Mouse (Mus musculus) cerebellum, adult 11 months (tissue): ENCODE measurements at regions not wholly inside any gene's neighbourhood (a gene's known extent, or its start where the extent isn't known, plus 50 kb on each side); places are given as distances from the start of the nearest gene placed in this dataset.

Source experiments
- DNase-seq: peaks from one replicate; pipeline ENCODE4 v3.0.0; 2022

DNA sequence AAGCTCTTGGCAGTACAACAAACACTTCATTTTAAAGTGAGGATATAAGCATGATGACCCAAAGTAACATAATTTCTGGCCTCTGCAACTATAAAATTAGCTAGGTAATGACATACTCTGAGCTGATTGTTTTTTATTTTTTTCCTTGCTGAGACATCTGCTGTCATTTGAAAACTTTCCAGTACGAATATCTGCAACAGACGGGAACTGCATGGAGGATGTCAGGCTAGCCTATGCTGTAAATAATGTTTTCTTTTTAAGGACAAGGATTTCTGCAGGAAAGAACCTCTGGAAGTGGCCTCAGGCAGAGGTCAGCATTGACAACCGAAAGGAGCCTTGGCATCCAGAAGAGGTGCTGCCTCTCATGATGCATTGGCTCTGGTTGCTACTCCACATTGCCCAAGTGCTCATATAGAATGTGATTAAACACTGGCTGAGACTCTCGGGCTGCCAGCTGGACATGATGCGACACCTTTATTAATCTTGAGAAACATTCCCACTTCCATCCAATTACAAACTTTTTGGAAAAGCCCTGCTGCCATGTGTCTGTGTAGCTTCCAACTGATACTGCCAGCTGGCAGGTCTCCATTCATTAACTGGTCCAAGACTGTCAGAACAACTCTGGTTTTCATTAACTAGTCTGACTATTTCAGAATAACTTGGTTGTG lies 837.9 kb downstream of the Ryr2 start:
- DNase-seq = peak; percentile 6

GRCm38 (mm10) chr13:11247541-11247940 lies 859.2 kb downstream of the Ryr2 start:
- DNase-seq = no peak

GRCm38 (mm10) chr13:11216671-11217330 lies 856.2 kb upstream of the Chrm3 start:
- peak; percentile 46 for DNase-seq

DNA sequence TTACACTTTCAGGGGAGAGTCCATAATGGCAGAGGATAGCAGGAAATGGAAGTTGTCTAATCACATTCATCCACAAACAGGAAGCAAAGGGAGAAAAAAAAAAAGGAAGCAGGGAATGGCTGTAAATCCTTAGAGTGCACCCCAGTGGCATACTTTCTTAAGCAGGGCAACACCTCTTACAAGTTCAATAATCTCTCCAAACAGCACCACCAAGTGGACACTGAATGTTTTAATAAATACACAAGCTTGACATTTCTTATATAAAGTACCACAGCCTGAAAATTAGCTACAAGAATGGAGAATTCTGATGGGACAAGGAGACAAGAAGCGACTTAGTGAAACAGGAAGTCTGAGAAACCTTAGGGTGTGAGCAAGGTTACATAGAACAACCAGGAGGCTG lies 849.5 kb upstream of the Chrm3 start:
- no peak for DNase-seq

GRCm38 (mm10) chr13:11205216-11205786 lies 844.7 kb upstream of the Chrm3 start:
- DNase-seq = no peak

DNA sequence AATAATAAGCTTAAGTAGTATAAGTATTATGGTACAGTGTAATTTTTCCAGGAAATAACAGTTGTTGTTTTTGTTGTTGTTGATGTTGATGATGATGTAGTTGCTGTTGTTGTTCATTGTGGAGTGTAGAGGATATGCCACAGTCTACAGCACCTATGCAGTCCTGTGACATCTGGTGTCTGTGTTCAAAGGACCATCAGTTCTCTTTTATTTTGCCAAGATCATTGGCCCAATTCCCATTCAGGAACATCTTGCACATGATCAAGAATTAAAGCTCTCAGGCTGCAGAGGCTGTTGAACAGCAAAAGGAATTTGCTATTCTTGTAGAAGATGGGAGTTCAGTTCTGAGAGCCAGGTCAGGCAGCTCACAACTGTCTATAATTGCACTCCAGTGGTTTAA lies 841.3 kb upstream of the Chrm3 start:
- DNase-seq = no peak

GRCm38 (mm10) chr13:11192471-11192870 lies 831.8 kb upstream of the Chrm3 start:
- no peak for DNase-seq

DNA sequence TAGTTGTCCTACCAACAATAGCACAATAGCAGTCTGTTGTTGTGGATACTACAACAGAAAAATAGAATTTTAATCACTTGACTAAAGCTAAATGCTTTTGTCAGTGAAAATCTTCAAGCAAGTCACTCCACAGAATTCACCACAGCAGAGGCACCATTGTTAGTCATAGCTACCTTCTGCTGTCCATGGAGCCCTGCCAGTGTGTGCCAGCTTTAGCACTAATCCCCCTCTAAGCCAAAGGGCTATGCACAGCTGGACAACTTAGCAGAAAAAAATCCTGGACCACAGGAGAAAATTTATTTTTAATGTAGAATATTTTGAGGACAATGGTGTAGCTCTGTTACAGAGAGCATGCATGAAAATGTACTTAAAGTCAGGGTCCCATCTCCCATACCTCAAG lies 820.5 kb upstream of the Chrm3 start:
- no peak for DNase-seq

- DNase-seq = no peak
These were observed 819.7 kb upstream of the Chrm3 start for GRCm38 (mm10) chr13:11180356-11180755.

GRCm38 (mm10) chr13:11178586-11178985 lies 817.9 kb upstream of the Chrm3 start:
- DNase-seq = no peak

- DNase-seq = no peak
These were observed 817.2 kb upstream of the Chrm3 start for GRCm38 (mm10) chr13:11177642-11178420.

- DNase-seq = no peak
These were observed 806.5 kb upstream of the Chrm3 start for GRCm38 (mm10) chr13:11167115-11167514.

GRCm38 (mm10) chr13:11164130-11164529 lies 803.5 kb upstream of the Chrm3 start:
- DNase-seq = no peak

DNA sequence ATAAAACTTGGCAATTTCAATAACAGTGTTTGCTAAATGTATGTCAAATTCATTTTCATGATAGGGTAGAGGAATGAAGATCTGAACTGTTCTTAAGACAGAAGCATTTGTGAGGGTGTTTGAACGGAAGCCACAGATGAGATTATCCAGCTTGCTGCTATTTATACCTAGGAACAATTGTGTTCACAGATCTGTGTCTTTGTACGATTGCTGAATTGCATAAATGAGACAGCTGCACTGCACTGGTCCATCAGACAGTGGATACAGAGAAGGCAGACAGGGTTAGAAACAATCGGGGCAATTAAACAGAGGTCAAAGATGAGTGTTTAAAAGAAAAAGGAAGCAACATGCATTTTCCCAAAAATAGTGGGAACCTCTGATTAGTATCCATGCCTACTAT lies 786.6 kb upstream of the Chrm3 start:
- DNase-seq = no peak

- no peak for DNase-seq
These were observed 747.0 kb upstream of the Chrm3 start for GRCm38 (mm10) chr13:11107693-11108092.

- DNase-seq = no peak
These were observed 745.8 kb upstream of the Chrm3 start for GRCm38 (mm10) chr13:11106426-11106825.

- no peak for DNase-seq
These were observed 744.9 kb upstream of the Chrm3 start for GRCm38 (mm10) chr13:11105571-11105970.

DNA sequence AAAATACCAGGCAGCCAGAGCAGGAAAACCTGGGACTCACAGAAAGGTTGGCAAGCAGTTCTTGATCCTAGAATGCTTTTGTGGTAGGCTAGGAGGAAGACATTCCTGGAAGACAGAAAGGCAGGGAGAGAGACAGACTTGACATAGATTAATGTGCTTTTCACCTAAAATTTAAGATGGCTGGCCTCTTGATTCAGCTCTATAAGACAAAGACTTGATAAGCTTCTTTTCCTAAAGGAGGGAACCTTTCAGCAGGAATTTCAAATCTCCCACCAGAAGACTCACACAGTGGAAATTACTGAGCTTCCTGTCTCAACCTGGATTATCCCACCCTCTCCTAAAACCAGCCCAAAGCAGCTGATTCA lies 738.9 kb upstream of the Chrm3 start:
- no peak for DNase-seq

- DNase-seq = no peak
These were observed 738.4 kb upstream of the Chrm3 start for GRCm38 (mm10) chr13:11098899-11099585.

DNA sequence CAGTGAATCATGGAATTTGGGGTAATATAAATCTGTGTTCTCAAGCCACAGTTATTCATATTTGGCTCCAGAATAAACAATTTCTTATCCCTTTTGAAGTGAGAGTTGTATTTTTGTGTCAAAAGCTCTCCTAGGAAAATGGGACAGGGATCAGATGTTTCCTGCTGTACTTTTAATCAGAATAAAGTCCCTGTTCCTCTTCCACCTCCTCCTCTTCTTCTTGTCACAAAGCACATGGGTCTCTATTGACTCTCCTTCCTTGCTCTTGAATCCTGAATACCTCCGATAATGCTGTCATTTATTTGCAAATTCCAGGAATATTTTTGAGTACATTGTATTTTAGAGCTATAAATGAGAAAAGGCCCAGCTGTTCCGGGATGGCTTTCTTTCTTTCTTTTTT lies 732.3 kb upstream of the Chrm3 start:
- DNase-seq = no peak
